Mouse (Mus musculus) MN1 (cell line): ENCODE data around the gene Gtf2a2.

Source experiments
- DNase-seq: peaks from one replicate; pipeline ENCODE4 v3.0.0-alpha.2; 2016; ENCODE audit warnings: low spot score

Gene Gtf2a2

DNA sequence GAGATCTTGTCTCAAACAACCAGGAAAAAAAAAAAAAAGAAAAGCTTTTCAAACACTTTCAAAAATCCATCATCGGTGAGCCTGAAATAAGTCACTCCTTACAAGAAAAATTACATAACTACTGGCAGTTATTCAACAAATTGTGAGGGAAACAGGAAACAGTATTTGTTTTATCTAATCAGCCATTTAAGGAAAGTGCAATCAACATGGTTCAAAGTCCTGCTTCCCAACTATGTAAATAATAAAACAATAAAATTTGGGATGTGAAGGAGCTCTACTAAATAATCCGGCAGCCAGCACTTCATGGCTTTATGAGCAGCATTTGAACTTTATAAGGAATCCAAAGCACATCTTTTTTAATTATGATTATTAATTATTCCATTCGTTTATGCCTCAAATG, 49.7 kb downstream of the Gtf2a2 start:
- DNase-seq, result no peak

- no peak for DNase-seq
These were observed 55.1 kb downstream of the Gtf2a2 start for GRCm38 (mm10) chr9:70067497-70067896.

- DNase-seq, result no peak
These were observed 57.6 kb downstream of the Gtf2a2 start for GRCm38 (mm10) chr9:70069961-70070435.

- no peak for DNase-seq
These were observed 60.0 kb downstream of the Gtf2a2 start for GRCm38 (mm10) chr9:70072387-70072786.
